Mouse (Mus musculus) hindbrain, embryonic 10.5 days (tissue): ENCODE measurements around the gene Tmem101. TPM values are rescaled to one million over a fixed set of nuclear protein-coding genes. Genes with fewer than 3 reads are reported as not detected.

ENCODE experiments used
- DNase-seq: peaks from one replicate; pipeline ENCODE4 v3.0.0-alpha.2; 2017; ENCODE audit warnings: low spot score
- H3K27ac ChIP-seq: fragments of 300-500 bp; sonication (generic); 2 replicates; pipeline ENCODE4 v1.5.1; 2016; ENCODE audit warnings: mild to moderate bottlenecking, moderate library complexity
- H3K27me3 ChIP-seq: fragments of 300-500 bp; sonication (generic); 2 replicates; pipeline ENCODE4 v1.6.1; 2016; ENCODE audit warnings: mild to moderate bottlenecking; ENCODE audit not compliant: poor library complexity, insufficient read depth, severe bottlenecking
- H3K36me3 ChIP-seq: fragments of 300-500 bp; sonication (generic); 2 replicates; pipeline ENCODE4 v1.6.1; 2016; ENCODE audit warnings: mild to moderate bottlenecking, moderate library complexity
- H3K4me1 ChIP-seq: fragments of 300-500 bp; sonication (generic); replicated peaks from 2 replicates; pipeline ENCODE4 v1.6.1; 2016; ENCODE audit warnings: mild to moderate bottlenecking
- H3K4me3 ChIP-seq: fragments of 300-500 bp; sonication (generic); 2 replicates; pipeline ENCODE4 v1.5.1; 2016; ENCODE audit warnings: mild to moderate bottlenecking, moderate library complexity
- H3K9me3 ChIP-seq: fragments of 300-500 bp; sonication (generic); 2 replicates; pipeline ENCODE4 v1.6.1; 2016; ENCODE audit warnings: mild to moderate bottlenecking, moderate library complexity
- WGBS: fragments of 180-500 bp; shearing (Covaris S2); methylation state at CpG from one replicate; pipeline ENCODE4 v1.1.7; 2016; 5-methylcytosine and 5-hydroxymethylcytosine counted together
- polyA plus RNA-seq: library from polyadenylated mRNA; unstranded; fragments of >200 nt; fragmentation: Nextera tagmentation; extraction: Ambion mirVana; gene quantifications from 2 replicates; pipeline ENCODE4 v1.2.1, GENCODE M21; 2016

The Tmem101 gene
- polyA plus RNA-seq, 1 experiment from 2014 or later = 36.1 TPM

DNA sequence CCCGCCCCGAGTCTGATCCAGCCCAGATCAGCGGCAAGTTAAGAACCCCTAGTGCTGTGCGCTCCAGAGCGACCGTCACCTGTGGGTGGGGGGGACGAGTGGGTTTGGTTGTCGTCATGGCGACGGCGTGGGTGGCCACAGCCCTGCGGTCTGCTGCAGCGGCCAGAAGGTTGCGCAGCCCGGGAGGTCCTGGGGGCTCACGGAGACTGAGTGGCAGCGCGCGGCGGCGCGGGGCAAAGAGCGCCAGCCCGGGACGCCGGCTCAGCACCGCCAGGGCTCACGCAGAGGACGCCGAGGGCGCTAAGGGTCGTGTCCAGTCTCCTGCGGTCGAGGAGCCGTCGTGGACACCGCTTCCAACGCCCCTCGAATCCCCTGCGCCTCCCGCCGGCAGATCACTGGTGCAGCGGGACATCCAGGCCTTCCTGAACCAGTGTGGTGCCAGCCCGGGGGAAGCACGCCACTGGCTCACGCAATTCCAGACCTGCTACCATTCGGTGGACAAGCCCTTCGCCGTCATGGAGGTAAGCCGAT is 10.7 kb downstream of the Tmem101 start, which contains the start of gene Nags:
Gene Nags, plus strand, starts transcription at position 43 of the 531 bp plus-strand sequence.
- WGBS = 2% methylated on average over 50 of the region's 50 CpGs
- peak; percentile 41 for DNase-seq
- peaks cover 30% of the 10 kb centered on the region for H3K4me1 ChIP-seq
- peaks cover 80% of the 10 kb centered on the region for H3K27me3 ChIP-seq
- H3K4me3 ChIP-seq = peak within 1 kb of the TSS; percentile 47
- H3K27ac ChIP-seq = no peak within 1 kb of the TSS
- no peaks in the 10 kb centered on the region for H3K36me3 ChIP-seq
- no peaks in the 10 kb centered on the region for H3K9me3 ChIP-seq

DNA sequence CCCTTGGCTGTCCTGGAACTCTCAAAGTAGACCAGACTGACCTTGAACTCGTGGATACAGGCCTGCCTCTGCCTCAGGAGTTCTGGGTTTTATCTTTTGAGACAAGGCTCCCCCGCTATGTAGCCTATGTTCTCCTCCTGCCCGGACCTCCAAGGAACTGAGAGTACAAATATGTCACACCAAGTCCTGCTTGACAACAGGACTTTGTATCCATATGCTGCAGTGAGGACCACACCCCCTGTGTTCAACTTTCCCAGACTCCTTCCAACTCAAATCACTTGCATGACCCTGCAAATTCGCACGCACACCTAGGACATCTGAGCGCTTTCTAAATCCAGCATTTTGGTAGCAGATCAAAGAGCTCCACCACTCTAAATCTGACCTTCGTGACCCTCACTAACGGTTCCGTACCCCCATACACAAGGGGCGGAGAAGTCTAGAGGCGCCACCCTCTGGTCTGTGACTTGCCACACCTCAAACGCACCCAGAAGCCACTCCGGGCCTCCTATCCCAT is 11.2 kb downstream of the Tmem101 start:
- Histone ChIP-seq H3K4me1 (peaks cover 30% of the 10 kb centered on the region), H3K36me3 (no peaks in the 10 kb centered on the region), H3K9me3 (no peaks in the 10 kb centered on the region), H3K4me3 (peak overlapping the region; percentile 47), H3K27me3 (peaks cover 80% of the 10 kb centered on the region), H3K27ac (no peak overlapping the region)
- no peak for DNase-seq
- 25% methylated on average over 13 of the region's 13 CpGs for WGBS

DNA sequence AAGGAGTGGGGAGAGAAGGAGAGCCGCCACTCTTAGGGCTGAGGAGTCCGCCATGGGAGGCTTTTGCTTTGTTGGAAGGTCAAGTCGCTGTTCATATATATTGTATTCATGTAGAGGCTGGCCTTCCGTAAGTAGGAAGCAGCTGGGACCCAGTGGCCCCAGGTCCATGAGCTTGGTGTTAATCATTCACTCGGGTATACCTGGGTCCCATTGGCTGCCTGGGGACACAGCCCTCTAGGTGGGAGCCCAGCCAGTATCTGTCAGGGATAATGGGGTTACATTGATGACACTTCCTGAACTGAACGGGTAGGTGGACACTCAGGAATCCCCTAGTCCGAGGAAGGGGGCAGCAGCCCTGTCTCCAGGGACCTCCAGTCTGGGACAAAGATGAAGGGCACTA is 13.8 kb downstream of the Tmem101 start:
- no peak for DNase-seq
- 74% methylated on average over 7 of the region's 7 CpGs for WGBS
- Histone ChIP-seq H3K36me3 (no peaks in the 10 kb centered on the region), H3K4me3 (no peak overlapping the region), H3K4me1 (peaks cover 28% of the 10 kb centered on the region), H3K27me3 (peaks cover 76% of the 10 kb centered on the region), H3K9me3 (no peaks in the 10 kb centered on the region), H3K27ac (no peak overlapping the region)

DNA sequence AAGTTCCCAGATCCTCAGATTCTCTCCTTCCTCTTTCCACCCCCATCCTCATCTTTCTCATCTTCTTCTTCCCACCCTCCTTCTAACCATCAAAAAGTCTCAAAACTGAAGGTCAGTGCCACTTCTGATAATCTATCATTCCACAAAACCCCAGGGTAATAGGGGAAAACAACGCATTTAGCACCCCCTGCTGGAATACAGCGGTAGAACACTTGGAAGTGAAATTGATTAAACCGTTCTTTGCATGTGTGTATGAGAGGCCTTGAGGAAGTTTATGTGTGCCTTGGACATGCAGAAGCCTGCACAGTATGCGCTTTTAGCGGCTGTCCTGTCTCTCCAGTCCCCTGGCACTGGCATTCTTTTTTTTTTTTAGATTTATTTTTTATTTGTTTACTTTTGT is 15.7 kb downstream of the Tmem101 start:
- Histone ChIP-seq H3K27ac (no peak overlapping the region), H3K9me3 (no peaks in the 10 kb centered on the region), H3K36me3 (no peaks in the 10 kb centered on the region), H3K27me3 (peaks cover 69% of the 10 kb centered on the region), H3K4me1 (peaks cover 9% of the 10 kb centered on the region), H3K4me3 (no peak overlapping the region)
- 4% methylated on average over 5 of the region's 5 CpGs for WGBS
- DNase-seq = peak; percentile 67

DNA sequence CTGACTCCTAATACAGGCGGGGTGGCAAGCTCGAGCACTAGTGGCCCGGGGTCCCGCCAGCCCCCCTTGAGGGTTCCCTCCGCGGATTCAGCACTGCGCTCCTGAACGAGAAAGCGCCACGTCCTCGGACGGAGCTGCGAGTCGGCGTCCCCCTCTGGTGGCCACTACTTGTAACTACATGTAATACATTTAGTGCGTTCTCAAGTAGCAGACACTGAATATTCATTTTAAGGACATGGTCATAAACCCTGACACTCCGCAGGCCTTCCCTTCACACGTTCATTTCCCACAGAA is 17.8 kb downstream of the Tmem101 start:
- WGBS = 1% methylated on average over 18 of the region's 18 CpGs
- H3K4me1 ChIP-seq = peaks cover 11% of the 10 kb centered on the region
- no peak overlapping the region for H3K27ac ChIP-seq
- H3K9me3 ChIP-seq = no peaks in the 10 kb centered on the region
- DNase-seq = peak; percentile 76
- peaks cover 60% of the 10 kb centered on the region for H3K27me3 ChIP-seq
- H3K36me3 ChIP-seq = no peaks in the 10 kb centered on the region
- H3K4me3 ChIP-seq = peak overlapping the region; percentile 37

DNA sequence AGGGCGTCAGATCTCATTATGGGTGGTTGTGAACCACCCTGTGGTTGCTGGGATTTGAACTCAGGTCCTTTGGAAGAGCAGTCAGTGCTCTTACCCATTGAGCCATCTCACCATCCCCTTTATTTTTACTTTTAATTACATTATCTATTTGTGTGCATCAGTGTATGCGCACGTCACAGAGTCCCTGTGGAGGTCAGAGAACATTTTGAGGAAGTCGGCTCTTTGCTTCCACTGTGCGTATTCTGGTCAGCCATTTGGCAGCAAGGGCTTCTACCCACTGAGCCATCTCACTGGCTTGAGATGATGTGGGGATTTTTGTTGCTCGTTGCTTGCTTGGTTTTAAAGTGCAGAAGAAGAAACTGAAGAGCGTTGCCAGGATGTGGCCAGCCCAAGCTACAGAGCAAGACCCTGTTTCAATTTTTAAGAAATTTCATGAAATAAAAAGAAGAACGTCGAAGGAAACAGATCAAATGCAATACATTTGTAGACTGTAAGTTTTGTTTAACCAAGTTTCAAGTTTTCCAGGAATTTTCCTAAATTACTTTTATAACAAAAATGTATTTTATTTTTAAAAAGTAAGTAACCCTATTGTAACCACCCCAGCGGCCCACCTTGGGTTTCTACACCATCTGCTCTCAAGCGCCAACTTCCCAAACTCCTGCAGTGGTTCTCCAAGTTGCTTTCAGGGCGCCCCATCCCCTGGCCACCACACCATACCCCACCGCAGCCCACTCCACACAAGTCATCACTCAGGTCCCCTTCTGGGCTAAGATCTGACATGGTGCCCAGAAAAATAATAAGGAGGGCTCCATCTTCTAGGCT is 18.4 kb downstream of the Tmem101 start:
- Histone ChIP-seq H3K4me3 (peak overlapping the region; percentile 37), H3K36me3 (no peaks in the 10 kb centered on the region), H3K4me1 (peaks cover 11% of the 10 kb centered on the region), H3K9me3 (no peaks in the 10 kb centered on the region), H3K27me3 (peaks cover 55% of the 10 kb centered on the region), H3K27ac (no peak overlapping the region)
- DNase-seq = no peak
- 49% methylated on average over 13 of the region's 13 CpGs for WGBS

DNA sequence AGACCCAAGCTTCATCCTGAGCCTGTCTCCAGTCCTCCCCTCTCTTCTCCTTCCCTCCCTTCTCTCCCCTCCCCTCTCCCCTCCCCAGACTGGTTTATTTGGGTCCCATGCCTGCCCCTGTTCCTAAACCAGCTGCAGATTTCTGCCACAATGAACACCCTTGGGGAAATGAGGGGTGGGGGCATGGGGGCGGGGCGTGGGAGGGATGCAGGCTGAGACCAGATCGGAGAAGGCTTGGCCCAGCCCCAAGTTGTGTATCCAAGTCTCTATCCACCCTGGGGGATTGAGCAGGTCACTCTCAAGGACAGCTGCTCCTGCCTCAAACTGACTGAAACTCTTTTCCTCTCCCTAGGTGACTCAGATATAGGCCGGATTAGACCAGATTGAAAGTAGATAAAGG is 21.7 kb downstream of the Tmem101 start:
- DNase-seq = no peak
- H3K27ac ChIP-seq = no peak overlapping the region
- H3K4me1 ChIP-seq = peaks cover 11% of the 10 kb centered on the region
- no peaks in the 10 kb centered on the region for H3K9me3 ChIP-seq
- no peak overlapping the region for H3K4me3 ChIP-seq
- H3K36me3 ChIP-seq = no peaks in the 10 kb centered on the region
- peaks cover 41% of the 10 kb centered on the region for H3K27me3 ChIP-seq
- 41% methylated on average over 4 of the region's 4 CpGs for WGBS

DNA sequence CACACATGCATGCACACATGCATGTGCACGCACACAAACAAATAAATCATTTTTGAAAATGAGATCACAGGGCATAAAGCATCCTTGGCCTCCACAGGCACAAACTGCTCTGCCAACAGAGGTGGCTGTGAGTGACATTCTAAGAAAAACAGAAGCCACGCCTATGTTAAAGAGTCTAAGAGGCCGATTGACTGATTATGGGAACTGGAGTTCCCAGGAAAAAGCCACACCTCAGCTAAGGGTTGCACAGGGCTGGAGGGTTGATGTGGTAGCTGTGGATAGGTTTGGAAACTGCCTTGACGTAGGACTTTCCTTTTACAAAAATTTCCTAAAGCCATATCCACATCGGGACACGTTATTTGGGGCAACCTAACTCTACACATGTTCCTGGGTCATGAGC is 38.8 kb downstream of the Tmem101 start:
- peaks cover 6% of the 10 kb centered on the region; the same call in 1 of the 2 replicates for H3K27me3 ChIP-seq
- no peak overlapping the region for H3K4me3 ChIP-seq
- no peak for DNase-seq
- H3K36me3 ChIP-seq = no peaks in the 10 kb centered on the region
- peaks cover 2% of the 10 kb centered on the region; the same call in 1 of the 2 replicates for H3K9me3 ChIP-seq
- WGBS = 85% methylated on average over 6 of the region's 6 CpGs
- H3K27ac ChIP-seq = no peak overlapping the region
- H3K4me1 ChIP-seq = peaks cover 7% of the 10 kb centered on the region

DNA sequence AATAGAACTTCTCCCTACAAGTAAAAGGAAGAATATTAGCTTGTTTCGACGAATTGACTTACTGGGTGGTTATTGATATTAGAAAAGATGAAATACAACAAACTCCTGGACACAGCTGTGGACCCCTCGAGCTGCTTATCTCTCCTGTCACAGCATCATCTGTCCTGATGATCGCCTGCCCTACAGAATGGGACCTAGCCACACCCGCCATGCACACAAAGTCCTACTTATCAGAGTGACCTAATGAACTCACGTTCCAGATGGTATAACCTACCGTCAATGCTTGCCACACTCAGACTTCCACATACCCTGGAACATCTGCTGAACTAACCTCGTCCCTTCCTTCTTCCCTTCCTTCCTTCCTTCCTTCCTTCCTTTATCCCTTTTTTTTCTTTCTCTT is 40.0 kb downstream of the Tmem101 start:
- Histone ChIP-seq H3K27me3 (peaks cover 13% of the 10 kb centered on the region), H3K4me1 (peaks cover 7% of the 10 kb centered on the region), H3K9me3 (peaks cover 2% of the 10 kb centered on the region; the same call in 1 of the 2 replicates), H3K27ac (no peak overlapping the region), H3K4me3 (no peak overlapping the region), H3K36me3 (no peaks in the 10 kb centered on the region)
- 84% methylated on average over 8 of the region's 8 CpGs for WGBS
- DNase-seq = no peak

DNA sequence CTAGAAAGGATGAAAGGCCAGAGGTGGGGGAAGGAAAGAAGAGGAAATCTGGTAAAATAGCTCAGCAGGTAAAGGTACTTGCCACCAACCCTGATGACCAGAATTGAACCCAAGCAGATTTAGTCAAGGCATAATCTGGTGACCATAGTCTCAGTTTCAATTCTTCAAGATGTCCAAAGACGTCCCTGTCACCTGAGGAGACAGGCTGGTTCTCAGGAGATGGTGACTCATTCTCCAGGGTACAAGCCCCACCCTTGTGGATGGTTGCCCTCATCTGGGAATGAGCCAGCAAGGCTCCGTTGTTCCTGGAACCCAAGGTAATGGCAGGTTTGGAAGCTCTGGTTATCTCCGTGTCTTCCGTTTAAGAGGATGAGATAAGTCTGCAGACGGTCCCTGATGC is 44.6 kb downstream of the Tmem101 start:
- Histone ChIP-seq H3K4me1 (peaks cover 20% of the 10 kb centered on the region), H3K4me3 (no peak overlapping the region), H3K27me3 (peaks cover 46% of the 10 kb centered on the region), H3K27ac (no peak overlapping the region), H3K36me3 (no peaks in the 10 kb centered on the region), H3K9me3 (no peaks in the 10 kb centered on the region)
- no peak for DNase-seq
- 84% methylated on average over 5 of the region's 5 CpGs for WGBS

DNA sequence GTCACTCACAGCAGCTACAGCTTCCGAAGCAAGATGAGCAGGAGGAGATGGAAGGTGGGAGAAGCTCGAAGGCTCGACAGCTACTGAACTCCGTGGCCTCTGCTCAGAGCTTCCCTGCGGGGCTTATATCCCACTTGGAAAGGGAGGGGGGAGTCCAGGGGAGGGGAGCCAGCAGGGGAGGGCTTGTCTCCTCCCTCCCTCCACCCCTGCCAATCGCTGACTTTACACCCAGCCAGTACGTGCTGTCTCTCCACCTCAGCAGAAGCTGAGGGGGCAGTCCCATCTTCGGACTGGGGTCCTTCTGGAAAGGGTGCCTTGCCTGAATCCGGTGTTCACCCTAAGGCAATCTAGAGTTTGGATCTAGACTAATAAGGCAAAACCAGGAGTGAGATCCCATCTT is 48.5 kb downstream of the Tmem101 start, which contains the start of gene Pyy:
Gene Pyy, minus strand, starts transcription at position 101 of the 400 bp plus-strand sequence.
- H3K4me1 ChIP-seq = peaks cover 13% of the 10 kb centered on the region
- no peaks in the 10 kb centered on the region for H3K36me3 ChIP-seq
- WGBS = 9% methylated on average over 9 of the region's 9 CpGs
- no peaks in the 10 kb centered on the region for H3K9me3 ChIP-seq
- H3K27me3 ChIP-seq = peaks cover 78% of the 10 kb centered on the region
- no peak within 1 kb of the TSS for H3K27ac ChIP-seq
- no peak for DNase-seq
- peak within 1 kb of the TSS; percentile 24; the same call in 1 of the 2 replicates for H3K4me3 ChIP-seq

DNA sequence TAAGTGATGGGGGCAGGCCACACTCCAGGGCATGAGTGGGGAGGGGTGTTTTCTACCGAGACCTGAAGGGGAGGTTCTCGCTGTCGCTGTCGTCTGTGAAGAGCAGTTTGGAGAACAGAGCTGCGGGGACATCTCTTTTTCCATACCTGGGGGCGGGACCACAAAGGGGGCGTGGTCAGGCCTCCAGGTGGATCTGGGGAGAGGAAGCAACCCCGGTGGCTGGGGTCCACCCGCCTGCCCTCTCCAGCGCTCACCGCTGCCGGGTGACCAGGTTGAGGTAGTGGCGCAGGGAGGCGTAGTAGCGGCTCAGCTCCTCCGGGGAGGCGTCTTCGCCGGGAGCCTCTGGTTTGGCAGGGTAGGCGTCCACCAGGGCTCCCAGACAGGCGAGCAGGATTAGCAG is 49.3 kb downstream of the Tmem101 start:
- DNase-seq = no peak
- H3K4me3 ChIP-seq = peak overlapping the region; percentile 24; the same call in 1 of the 2 replicates
- 3% methylated on average over 21 of the region's 21 CpGs for whole genome bisulfite sequencing

More for the DNA sequence above, 49.3 kb downstream of the Tmem101 start:
- H3K27me3 ChIP-seq = peaks cover 81% of the 10 kb centered on the region
- no peaks in the 10 kb centered on the region for H3K9me3 ChIP-seq
- H3K36me3 ChIP-seq = no peaks in the 10 kb centered on the region
- H3K27ac ChIP-seq = no peak overlapping the region
- peaks cover 21% of the 10 kb centered on the region for H3K4me1 ChIP-seq
